In the genomic region with DNA sequence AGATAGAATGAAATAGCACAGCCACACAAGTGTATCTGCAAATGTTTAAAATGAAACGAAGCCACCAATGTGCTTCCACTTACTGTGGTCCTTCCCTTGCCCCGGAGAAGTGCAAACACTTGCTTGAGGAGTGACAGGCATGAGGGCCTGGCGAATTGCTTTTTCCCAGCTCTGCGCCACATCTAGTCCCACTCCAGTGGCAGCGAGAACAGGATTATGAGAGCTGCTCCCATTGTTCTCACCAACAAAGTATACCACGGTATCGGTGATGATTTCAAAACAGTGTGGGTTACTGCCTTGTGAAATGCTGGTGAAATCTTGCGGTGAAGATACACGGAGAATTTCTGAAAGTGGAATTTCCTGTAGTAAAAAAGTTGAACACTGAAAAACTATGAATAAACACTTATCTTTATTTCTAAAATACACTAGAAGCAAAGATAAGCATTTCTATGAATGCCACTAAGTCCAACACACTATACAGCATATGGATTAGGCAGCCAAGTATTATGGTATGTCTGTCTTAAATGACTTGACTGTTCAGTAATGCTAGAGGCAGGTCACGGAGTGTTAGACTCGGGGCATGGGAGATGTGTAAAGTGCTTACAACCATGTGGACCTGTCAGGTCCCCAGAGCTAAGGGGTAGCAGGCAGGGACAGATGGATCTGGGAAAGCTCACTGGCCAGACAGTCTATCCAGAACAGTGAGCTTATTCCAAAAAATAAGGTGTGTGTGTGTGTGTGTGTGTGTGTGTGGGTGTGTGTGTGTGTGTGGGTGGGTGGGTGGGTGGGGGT, we compare ENCODE assay signal across 27 mouse cellular contexts. TPM values are rescaled to one million over a fixed set of nuclear protein-coding genes. Genes with fewer than 3 reads are reported as not detected.
DNase-seq lines count a peak whose midpoint lies in the region; ATAC-seq lines count a peak whose summit lies in the region.
"Had no signal": no experiment of that assay in that cellular context is flagged by ENCODE, and none has a peak within 500 bp of the region (broad histone marks: within the 10 kb centered on the region; RNA-seq: fewer than 3 reads in every experiment).

No protein-coding gene starts in this region.

- whole genome bisulfite sequencing in kidney, embryonic 15.5 days: 92% methylated on average over 11 of the region's 11 CpGs

- H3K27me3 ChIP-seq in kidney, embryonic 15.5 days: no peaks in the 10 kb centered on the region
- H3K27me3 ChIP-seq: embryonic facial prominence, embryonic 12.5 days; midbrain, embryonic 12.5 days had no signal

- peak; percentile 79 for ATAC-seq in megakaryocyte progenitor cell, adult 5-6 weeks (replicated peaks; ENCODE audit: poor library complexity)
- no peak for ATAC-seq in kidney, embryonic 15.5 days (replicated peaks; ENCODE audit: low FRiP score)
- ATAC-seq: hindbrain, postnatal 0 days; intestine, postnatal 0 days had no signal

- intact Hi-C loops in heart, postnatal 14 days (cut with DNase I): no loop called here
- intact Hi-C loops in left cerebral cortex, postnatal 14 days (cut with DNase I): no loop called here

- peak; percentile 73 for DNase-seq in heart, adult 11 months
- no peak for DNase-seq in heart, postnatal 14 days
- peak; percentile 66 to 73 for DNase-seq in lung, adult 18-20 months
- DNase-seq in lung, postnatal 10 days: peak; percentile 14
- no peak for DNase-seq in left cerebral cortex, postnatal 14 days (ENCODE audit: low spot score in 2 of 2)
- DNase-seq in cerebellum, adult 18-20 months: no peak
- DNase-seq: adrenal gland, postnatal 25 days; cerebellum, adult 11-12 months; cerebellum, postnatal 25 days; gastrocnemius, postnatal 36 days; kidney, postnatal 4 days; layer of hippocampus, adult 9-11 months; retina, postnatal 1 day; right cerebral cortex, postnatal 25 days; spleen, adult 18-20 months; thymus, postnatal 14 days had no signal

- no peak overlapping the region for H3K4me2 ChIP-seq in kidney, embryonic 15.5 days
- H3K4me2 ChIP-seq: embryonic facial prominence, embryonic 12.5 days; midbrain, embryonic 12.5 days had no signal

- no peak overlapping the region for H3K27ac ChIP-seq in kidney, embryonic 15.5 days
- H3K27ac ChIP-seq: embryonic facial prominence, embryonic 12.5 days; heart, embryonic 10.5 days; hindbrain, embryonic 10.5 days; hindbrain, postnatal 0 days; midbrain, embryonic 12.5 days had no signal

- no peak overlapping the region for H3K9ac ChIP-seq in kidney, embryonic 15.5 days
- H3K9ac ChIP-seq: embryonic facial prominence, embryonic 12.5 days; midbrain, embryonic 12.5 days had no signal

- no peaks in the 10 kb centered on the region for H3K9me3 ChIP-seq in kidney, embryonic 15.5 days (replicated peaks)
- H3K9me3 ChIP-seq: embryonic facial prominence, embryonic 12.5 days; heart, embryonic 10.5 days; hindbrain, embryonic 10.5 days; midbrain, embryonic 12.5 days had no signal

- H3K36me3 ChIP-seq in kidney, embryonic 15.5 days: peaks cover 67% of the 10 kb centered on the region

- no peak overlapping the region for H3K4me3 ChIP-seq in kidney, embryonic 15.5 days (replicated peaks)
- H3K4me3 ChIP-seq: embryonic facial prominence, embryonic 12.5 days; heart, embryonic 10.5 days; hindbrain, embryonic 10.5 days; midbrain, embryonic 12.5 days had no signal

- H3K4me1 ChIP-seq in kidney, embryonic 15.5 days: no peaks in the 10 kb centered on the region
- H3K4me1 ChIP-seq: embryonic facial prominence, embryonic 12.5 days; heart, embryonic 10.5 days; hindbrain, embryonic 10.5 days; midbrain, embryonic 12.5 days had no signal

RNA-seq across cellular contexts. Expression of a gene that starts 29.4 kb away (rescaled TPM):
- 10 to 100 TPM; 48.4 to 49.2 TPM for total RNA-seq in heart, postnatal 14 days (2021)
- total RNA-seq in megakaryocyte progenitor cell, adult 5-6 weeks (2015): 43.5 and 57.6 TPM in 2 replicates
- 36.2 and 42.6 TPM in 2 replicates for total RNA-seq in megakaryocyte progenitor cell, adult 5-6 weeks (2017)
- total RNA-seq in left cerebral cortex, postnatal 14 days (2021): 10 to 100 TPM; 59.3 to 66.2 TPM
- polyA plus RNA-seq in kidney, embryonic 15.5 days (2015; fragmentation: Nextera tagmentation; extraction: Ambion mirVana): 57.9 and 62.3 TPM in 2 replicates

RNA-seq across cellular contexts. Expression of a gene that starts 29.4 kb away (rescaled TPM):
- 10 to 100 TPM; 18.0 TPM for total RNA-seq in heart, postnatal 14 days (2021)
- 68.7 and 78.1 TPM in 2 replicates for total RNA-seq in megakaryocyte progenitor cell, adult 5-6 weeks (2015)
- 101 and 183 TPM in 2 replicates for total RNA-seq in megakaryocyte progenitor cell, adult 5-6 weeks (2017)
- total RNA-seq in left cerebral cortex, postnatal 14 days (2021): 10 to 100 TPM; 33.2 to 33.5 TPM
- 66.4 and 66.6 TPM in 2 replicates for polyA plus RNA-seq in kidney, embryonic 15.5 days (2015; fragmentation: Nextera tagmentation; extraction: Ambion mirVana)

RNA-seq across cellular contexts. Expression of a gene that starts 50.0 kb away (rescaled TPM):
- 10 to 100 TPM; 46.0 to 47.5 TPM for total RNA-seq in heart, postnatal 14 days (2021)
- 28.9 and 32.9 TPM in 2 replicates for total RNA-seq in megakaryocyte progenitor cell, adult 5-6 weeks (2015)
- 67.2 and 76.5 TPM in 2 replicates for total RNA-seq in megakaryocyte progenitor cell, adult 5-6 weeks (2017)
- total RNA-seq in left cerebral cortex, postnatal 14 days (2021): 10 to 100 TPM; 34.3 to 35.4 TPM
- polyA plus RNA-seq in kidney, embryonic 15.5 days (2015; fragmentation: Nextera tagmentation; extraction: Ambion mirVana): 98.7 and 111 TPM in 2 replicates

RNA-seq across cellular contexts. Expression of a gene that starts 54.3 kb away (rescaled TPM):
- total RNA-seq in heart, postnatal 14 days (2021): 10 to 100 TPM; 22.9 to 23.8 TPM
- 38.1 and 42.1 TPM in 2 replicates for total RNA-seq in megakaryocyte progenitor cell, adult 5-6 weeks (2015)
- total RNA-seq in megakaryocyte progenitor cell, adult 5-6 weeks (2017): 40.9 and 42.0 TPM in 2 replicates
- 10 to 100 TPM; 11.2 to 11.3 TPM for total RNA-seq in left cerebral cortex, postnatal 14 days (2021)
- polyA plus RNA-seq in kidney, embryonic 15.5 days (2015; fragmentation: Nextera tagmentation; extraction: Ambion mirVana): 39.1 and 39.7 TPM in 2 replicates

RNA-seq across cellular contexts. Expression of a gene that starts 59.5 kb away (rescaled TPM):
- total RNA-seq in heart, postnatal 14 days (2021): not detected
- not detected in 2 replicates for total RNA-seq in megakaryocyte progenitor cell, adult 5-6 weeks (2015)
- total RNA-seq in megakaryocyte progenitor cell, adult 5-6 weeks (2017): not detected in 2 replicates
- not detected for total RNA-seq in left cerebral cortex, postnatal 14 days (2021)
- 0.10 TPM in 1 of 2 replicates, not detected in the other for polyA plus RNA-seq in kidney, embryonic 15.5 days (2015; fragmentation: Nextera tagmentation; extraction: Ambion mirVana)
- total RNA-seq: gastrocnemius, postnatal 36 days; hindbrain, postnatal 0 days; left cerebral cortex, adult 18-20 months had no signal
- polyA plus RNA-seq: forebrain, embryonic 11.5 days; heart, postnatal 0 days had no signal

Comparison
In these comparisons a context has a peak if more than half of its experiments do, and no peak if none do; other contexts are left out.
1. DNase-seq: peak in heart, adult 11 months (single experiment), lung, adult 18-20 months (2 of 2) and lung, postnatal 10 days (single experiment); none in heart, postnatal 14 days (0 of 2), left cerebral cortex, postnatal 14 days (0 of 2) and cerebellum, adult 18-20 months (0 of 2).